Mouse (Mus musculus): ENCODE measurements around the gene Mrpl16. TPM values are rescaled to one million over a fixed set of nuclear protein-coding genes. Genes with fewer than 3 reads are reported as not detected.

Mrpl16 gene
- total and polyA plus RNA-seq, 2 experiments from 2014 or later = 30.8 to 52.6 TPM

DNA sequence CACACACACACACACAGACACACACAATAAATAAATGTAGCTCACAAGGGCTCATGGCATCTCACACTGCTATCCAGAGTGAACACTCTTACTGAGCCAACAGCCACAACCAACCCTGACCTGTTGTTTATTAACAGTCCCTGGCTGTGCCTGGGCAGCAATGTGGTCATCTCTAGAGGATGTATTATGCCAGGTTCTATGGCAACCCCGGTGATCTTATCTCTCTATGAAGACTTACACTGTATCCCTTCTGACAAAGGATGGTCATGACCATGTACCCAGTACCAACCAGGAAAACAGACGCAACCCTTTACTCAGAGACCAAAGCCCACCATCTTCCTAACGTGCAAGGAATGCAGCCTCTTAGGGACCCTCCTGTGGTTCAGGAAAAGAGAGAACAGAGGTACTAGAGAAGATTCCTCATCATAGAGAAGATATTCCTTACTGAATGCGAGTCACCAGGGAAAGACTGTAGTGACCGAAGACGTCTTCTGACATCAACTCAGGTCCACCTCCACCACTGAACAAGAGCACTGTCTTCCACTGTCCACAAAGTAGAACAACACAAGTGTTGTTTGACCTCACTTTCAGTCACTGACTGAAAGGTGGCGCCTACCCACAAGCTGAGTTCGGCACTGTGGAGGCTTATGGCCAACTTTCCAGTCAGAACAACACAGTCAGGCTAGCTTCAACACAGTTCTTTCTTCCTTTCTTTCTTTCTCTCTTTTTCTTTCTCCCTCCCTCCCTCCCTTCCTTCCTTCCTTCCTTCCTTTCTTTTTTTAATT is 30.5 kb downstream of the Mrpl16 start:
- 78% methylated on average over 8 of the region's 8 CpGs for WGBS
- no peak for ATAC-seq
- H3K27ac ChIP-seq (ENCODE audit: low read depth, low read length) = no peak overlapping the region

DNA sequence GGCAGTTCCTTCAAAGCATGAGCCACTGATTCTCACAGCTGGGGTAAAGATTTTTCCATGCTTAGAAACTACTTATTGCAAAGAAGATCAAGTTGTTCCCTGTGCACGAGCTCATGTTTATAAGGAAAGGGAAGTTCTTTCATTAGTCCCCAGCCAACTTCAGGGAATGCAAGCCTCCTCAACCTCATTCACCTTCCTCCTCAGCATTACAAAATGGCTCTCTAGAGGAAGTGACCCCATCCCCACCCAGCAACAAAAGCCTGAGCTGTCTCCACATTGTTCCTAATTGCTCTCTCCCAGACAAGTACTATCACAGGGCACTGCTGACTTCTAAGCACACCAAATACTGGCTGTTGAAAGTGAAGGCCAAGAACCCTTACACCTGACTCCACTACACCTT is 34.2 kb downstream of the Mrpl16 start:
- Histone ChIP-seq H3K9me3 (ENCODE audit: low read length) (no peaks in the 10 kb centered on the region), H3K4me1 (ENCODE audit: insufficient read depth) (no peaks in the 10 kb centered on the region), H3K36me3 (ENCODE audit: insufficient read depth) (no peaks in the 10 kb centered on the region), H3K9ac (no peak overlapping the region), H3K4me3 (ENCODE audit: low read depth, low read length) (no peak overlapping the region), H3K27ac (ENCODE audit: low read depth, low read length) (no peak overlapping the region), H3K27me3 (ENCODE audit: insufficient read depth, low read length) (no peaks in the 10 kb centered on the region), H3K4me2 (ENCODE audit: low read depth) (no peak overlapping the region)
- 68% methylated on average over 1 of the region's 1 CpGs for whole genome bisulfite sequencing
- TF ChIP-seq CTCF (IDR thresholded peaks at IDR 0.05; ENCODE audit: low read depth) = no peak
- DNase-seq = no peak
- ATAC-seq = no peak

More for the DNA sequence above, 30.5 kb downstream of the Mrpl16 start:
- Histone ChIP-seq H3K36me3 (ENCODE audit: insufficient read depth) (no peaks in the 10 kb centered on the region), H3K27me3 (ENCODE audit: insufficient read depth, low read length) (no peaks in the 10 kb centered on the region), H3K4me2 (ENCODE audit: low read depth) (no peak overlapping the region), H3K9ac (no peak overlapping the region), H3K4me1 (ENCODE audit: insufficient read depth) (no peaks in the 10 kb centered on the region), H3K4me3 (ENCODE audit: low read depth, low read length) (no peak overlapping the region), H3K9me3 (ENCODE audit: low read length) (no peaks in the 10 kb centered on the region)
- DNase-seq = no peak
- TF ChIP-seq CTCF (IDR thresholded peaks at IDR 0.05; ENCODE audit: low read depth) = no peak

DNA sequence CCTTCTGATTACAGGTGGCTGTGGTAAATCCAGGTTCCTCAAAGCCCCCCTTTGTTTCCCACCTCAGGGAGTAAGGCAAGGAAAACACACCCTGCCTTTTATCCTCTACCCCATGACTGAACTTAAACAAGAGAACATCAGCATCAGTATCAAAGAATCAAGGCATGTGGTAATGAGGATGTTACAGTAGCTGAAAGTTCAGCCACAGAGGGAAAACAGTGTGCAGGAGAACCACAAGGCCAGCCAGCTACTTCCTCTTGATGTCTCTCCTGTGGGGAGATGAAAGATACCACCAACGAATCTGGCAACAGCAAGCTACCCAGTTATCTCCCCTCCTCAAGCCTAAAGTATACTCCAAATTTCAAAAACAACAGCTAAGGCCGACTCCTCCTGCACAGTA is 37.1 kb downstream of the Mrpl16 start:
- Histone ChIP-seq H3K27ac (ENCODE audit: low read depth, low read length) (no peak overlapping the region), H3K27me3 (ENCODE audit: insufficient read depth, low read length) (no peaks in the 10 kb centered on the region), H3K36me3 (ENCODE audit: insufficient read depth) (no peaks in the 10 kb centered on the region), H3K4me3 (ENCODE audit: low read depth, low read length) (no peak overlapping the region), H3K4me2 (ENCODE audit: low read depth) (no peak overlapping the region), H3K4me1 (ENCODE audit: insufficient read depth) (no peaks in the 10 kb centered on the region), H3K9me3 (ENCODE audit: low read length) (no peaks in the 10 kb centered on the region), H3K9ac (no peak overlapping the region)
- no peak for ATAC-seq
- 63% methylated on average over 2 of the region's 2 CpGs for WGBS
- no peak for TF ChIP-seq CTCF (IDR thresholded peaks at IDR 0.05; ENCODE audit: low read depth)
- DNase-seq = no peak

DNA sequence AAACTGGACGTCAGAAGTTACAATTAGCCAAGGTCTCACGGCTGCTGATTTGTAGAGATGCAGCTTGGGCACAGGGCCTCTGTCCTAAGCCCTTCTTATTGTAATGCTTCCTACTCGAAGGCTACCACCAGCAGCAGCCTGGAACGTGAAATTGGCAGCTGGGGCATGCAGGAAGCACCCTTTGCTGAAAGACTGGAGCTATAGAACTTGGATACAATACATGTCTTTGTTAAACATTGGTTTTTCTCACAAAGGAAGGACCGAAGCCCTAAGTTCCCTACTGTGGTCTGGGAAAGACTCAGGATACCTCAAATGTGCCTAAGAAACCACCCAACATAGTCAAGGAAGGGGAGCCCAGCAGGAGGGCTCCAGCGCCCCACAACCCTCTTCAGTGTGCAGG is 37.6 kb downstream of the Mrpl16 start:
- Histone ChIP-seq H3K9me3 (ENCODE audit: low read length) (no peaks in the 10 kb centered on the region), H3K4me2 (ENCODE audit: low read depth) (no peak overlapping the region), H3K9ac (no peak overlapping the region), H3K27ac (ENCODE audit: low read depth, low read length) (no peak overlapping the region), H3K27me3 (ENCODE audit: insufficient read depth, low read length) (no peaks in the 10 kb centered on the region), H3K4me1 (ENCODE audit: insufficient read depth) (no peaks in the 10 kb centered on the region), H3K36me3 (ENCODE audit: insufficient read depth) (no peaks in the 10 kb centered on the region), H3K4me3 (ENCODE audit: low read depth, low read length) (no peak overlapping the region)
- DNase-seq = no peak
- no peak for TF ChIP-seq CTCF (IDR thresholded peaks at IDR 0.05; ENCODE audit: low read depth)
- WGBS = 32% methylated on average over 6 of the region's 6 CpGs
- ATAC-seq = no peak

DNA sequence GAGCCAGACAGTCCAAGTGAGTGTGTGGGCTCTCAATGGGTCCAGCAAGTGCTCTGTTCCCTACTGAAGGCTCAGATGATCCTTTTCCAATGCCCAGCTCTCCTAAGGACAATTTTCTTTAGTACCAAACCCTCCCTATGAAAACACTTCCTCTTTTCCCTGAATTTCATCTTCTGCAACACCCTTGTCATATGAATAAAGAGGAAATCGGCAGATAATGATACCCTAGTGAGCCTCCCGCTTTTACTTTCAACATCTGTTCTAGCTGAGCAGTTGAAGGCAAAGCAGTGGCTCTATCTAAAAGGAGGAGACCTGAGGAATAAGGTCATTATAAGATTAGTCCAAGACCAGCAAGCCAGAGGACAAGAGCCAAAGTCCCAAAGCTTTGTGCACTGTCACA is 38.3 kb downstream of the Mrpl16 start:
- H3K27ac ChIP-seq (ENCODE audit: low read depth, low read length) = no peak overlapping the region
- H3K9ac ChIP-seq = no peak overlapping the region
- DNase-seq (no peak), ATAC-seq (no peak)
- 88% methylated on average over 2 of the region's 2 CpGs for WGBS
- no peak overlapping the region for H3K4me2 ChIP-seq (ENCODE audit: low read depth)
- no peaks in the 10 kb centered on the region for H3K36me3 ChIP-seq (ENCODE audit: insufficient read depth)
- H3K27me3 ChIP-seq (ENCODE audit: insufficient read depth, low read length) = no peaks in the 10 kb centered on the region
- H3K9me3 ChIP-seq (ENCODE audit: low read length) = no peaks in the 10 kb centered on the region
- no peaks in the 10 kb centered on the region for H3K4me1 ChIP-seq (ENCODE audit: insufficient read depth)
- no peak for TF ChIP-seq CTCF (IDR thresholded peaks at IDR 0.05; ENCODE audit: low read depth)
- no peak overlapping the region for H3K4me3 ChIP-seq (ENCODE audit: low read depth, low read length)

DNA sequence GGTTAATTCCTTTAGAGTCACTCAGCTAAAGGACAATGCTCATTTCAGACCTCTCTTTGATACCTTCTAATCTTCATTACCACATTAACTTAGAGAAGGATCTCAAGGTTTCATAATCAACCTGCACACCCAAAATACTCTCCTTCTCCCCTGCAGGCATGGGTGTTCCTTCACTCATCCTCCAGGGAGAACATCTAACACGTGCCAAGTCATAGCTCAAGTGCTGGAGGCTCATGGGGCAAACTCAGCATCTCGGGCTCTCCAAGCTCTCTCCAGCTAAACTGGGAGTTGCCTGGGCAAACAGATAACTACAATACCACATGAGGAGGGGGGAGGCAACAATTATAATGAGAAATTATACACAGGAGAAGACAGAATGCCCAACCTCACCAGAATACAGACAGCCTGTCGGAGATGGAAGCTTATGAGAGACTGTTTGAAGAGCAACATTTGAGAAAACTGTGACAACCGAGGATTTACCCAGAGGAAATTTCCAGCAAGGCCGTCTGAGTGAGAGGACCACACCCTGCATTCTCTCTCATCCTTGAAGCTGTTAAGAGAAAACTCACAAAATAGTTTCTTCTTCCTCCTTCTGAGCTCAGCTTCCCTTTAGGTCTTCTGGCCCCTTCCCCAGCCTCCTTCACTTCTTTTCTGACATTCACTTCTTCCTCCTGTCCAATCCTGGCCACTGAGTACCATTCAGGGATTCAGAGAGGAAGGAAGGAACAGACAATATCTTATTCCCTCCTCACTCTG is 40.0 kb downstream of the Mrpl16 start:
- Histone ChIP-seq H3K27ac (ENCODE audit: low read depth, low read length) (no peak overlapping the region), H3K9ac (no peak overlapping the region), H3K4me3 (ENCODE audit: low read depth, low read length) (no peak overlapping the region), H3K27me3 (ENCODE audit: insufficient read depth, low read length) (no peaks in the 10 kb centered on the region), H3K4me1 (ENCODE audit: insufficient read depth) (no peaks in the 10 kb centered on the region), H3K9me3 (ENCODE audit: low read length) (no peaks in the 10 kb centered on the region), H3K36me3 (ENCODE audit: insufficient read depth) (no peaks in the 10 kb centered on the region), H3K4me2 (ENCODE audit: low read depth) (no peak overlapping the region)
- no peak for TF ChIP-seq CTCF (IDR thresholded peaks at IDR 0.05; ENCODE audit: low read depth)
- WGBS = 85% methylated on average over 5 of the region's 5 CpGs
- DNase-seq = no peak
- ATAC-seq = no peak

DNA sequence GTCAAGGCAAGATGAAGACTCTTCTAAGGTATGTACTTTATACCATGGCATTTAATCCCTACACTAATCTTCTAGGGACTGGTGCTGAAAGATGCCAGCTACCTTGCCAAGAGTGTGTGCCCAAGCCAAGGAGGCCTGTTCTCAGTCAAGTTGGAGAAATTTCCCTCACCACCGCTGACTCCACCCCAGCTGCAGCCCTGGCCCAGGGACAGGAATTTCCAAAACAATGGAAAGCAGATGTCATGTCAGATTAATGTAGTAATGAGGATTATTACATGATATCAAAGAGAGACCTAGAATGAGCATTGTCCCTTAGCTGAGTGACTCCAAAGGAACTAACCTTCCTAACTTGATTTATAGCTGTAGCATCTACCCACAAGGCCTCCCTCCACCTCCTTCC is 40.7 kb downstream of the Mrpl16 start:
- Histone ChIP-seq H3K27ac (ENCODE audit: low read depth, low read length) (no peak overlapping the region), H3K4me3 (ENCODE audit: low read depth, low read length) (no peak overlapping the region), H3K9ac (no peak overlapping the region), H3K4me1 (ENCODE audit: insufficient read depth) (no peaks in the 10 kb centered on the region), H3K27me3 (ENCODE audit: insufficient read depth, low read length) (no peaks in the 10 kb centered on the region), H3K36me3 (ENCODE audit: insufficient read depth) (no peaks in the 10 kb centered on the region), H3K9me3 (ENCODE audit: low read length) (no peaks in the 10 kb centered on the region), H3K4me2 (ENCODE audit: low read depth) (no peak overlapping the region)
- DNase-seq = no peak
- TF ChIP-seq CTCF (IDR thresholded peaks at IDR 0.05; ENCODE audit: low read depth) = no peak
- no peak for ATAC-seq
- WGBS = 66% methylated on average over 1 of the region's 1 CpGs

All from forebrain, postnatal 0 days (tissue).